Mouse (Mus musculus) adipocyte (in vitro differentiated cells): ENCODE data around the gene Tspan4.
A peak's percentile ranks its signal among the peaks of the same experiment; 100 is the strongest.

ENCODE experiments used
- DNase-seq: peaks from one replicate; pipeline ENCODE4 v3.0.0-alpha.2; 2016; ENCODE audit warnings: low spot score

Gene Tspan4

GRCm38 (mm10) chr7:141475011-141475804 lies at the start of gene Tspan4, which contains the start of gene Polr2l:
Tspan4 (plus strand) TSS chr7:141475240.
Polr2l (minus strand) TSS chr7:141475132.
- DNase-seq: peak; percentile 77

DNA sequence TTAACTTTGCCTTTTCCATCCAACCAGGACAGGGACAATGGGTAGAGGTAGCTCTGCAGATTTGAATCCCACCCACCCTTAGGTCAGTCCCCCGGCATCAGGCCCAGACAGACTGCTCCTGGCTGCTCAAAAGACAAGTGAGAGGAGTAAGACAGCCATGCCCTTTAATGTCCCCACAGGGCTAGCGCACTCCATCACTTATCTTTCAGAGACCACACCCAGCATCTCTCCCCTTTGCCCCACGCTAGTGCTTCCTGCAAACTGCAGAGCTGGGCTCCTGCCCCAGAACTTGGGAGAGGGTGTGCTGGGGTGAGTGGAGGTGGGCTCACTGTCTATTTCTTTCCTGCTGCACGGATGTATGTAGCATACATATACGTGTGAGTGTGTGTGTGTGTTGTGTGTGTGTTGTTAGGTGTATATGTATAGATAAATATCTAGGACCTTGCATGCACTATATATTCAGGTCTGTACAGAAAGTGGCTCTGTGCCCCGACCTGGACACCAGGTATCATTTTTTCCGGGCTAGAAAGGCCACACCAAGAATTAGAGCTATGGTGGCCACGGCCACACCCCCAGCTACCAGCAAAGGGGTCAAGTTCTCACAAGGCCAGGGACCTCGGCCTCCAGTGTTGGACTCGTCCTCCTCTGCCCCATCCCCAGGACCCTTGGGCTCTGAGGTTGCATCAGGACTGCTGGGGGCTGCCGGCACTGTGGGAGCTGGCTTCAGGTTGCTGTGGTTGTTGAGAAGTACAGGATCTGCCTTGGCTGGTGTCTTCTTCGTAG lies 47.9 kb upstream of the Tspan4 start:
- no peak for DNase-seq

GRCm38 (mm10) chr7:141428701-141429100 lies 46.3 kb upstream of the Tspan4 start:
- DNase-seq: no peak

DNA sequence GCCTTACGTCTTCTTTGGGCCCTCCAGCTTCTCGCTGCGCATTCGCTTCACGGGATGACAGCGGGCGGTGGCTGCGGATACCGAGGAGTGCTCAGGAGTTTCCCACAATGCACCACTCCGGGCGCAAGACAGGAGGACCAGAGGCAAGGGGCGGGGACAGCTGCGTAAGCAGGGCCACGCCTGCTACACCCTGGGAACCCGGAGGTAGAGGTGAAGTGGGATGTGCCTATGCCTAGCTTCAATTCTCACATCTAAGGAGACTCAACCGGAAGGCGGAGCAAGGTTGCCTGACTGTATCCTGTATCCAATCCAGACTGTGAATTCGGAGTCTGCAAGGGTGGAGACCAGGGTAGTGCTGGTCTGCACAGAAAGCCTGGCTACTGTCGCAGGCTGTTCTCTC lies 45.7 kb upstream of the Tspan4 start, which contains the start of gene Cend1:
Gene Cend1 (minus strand): TSS at position 182 of the 400 bp plus-strand sequence.
- DNase-seq: no peak

GRCm38 (mm10) chr7:141429840-141430584 lies 45.0 kb upstream of the Tspan4 start:
- no peak for DNase-seq

DNA sequence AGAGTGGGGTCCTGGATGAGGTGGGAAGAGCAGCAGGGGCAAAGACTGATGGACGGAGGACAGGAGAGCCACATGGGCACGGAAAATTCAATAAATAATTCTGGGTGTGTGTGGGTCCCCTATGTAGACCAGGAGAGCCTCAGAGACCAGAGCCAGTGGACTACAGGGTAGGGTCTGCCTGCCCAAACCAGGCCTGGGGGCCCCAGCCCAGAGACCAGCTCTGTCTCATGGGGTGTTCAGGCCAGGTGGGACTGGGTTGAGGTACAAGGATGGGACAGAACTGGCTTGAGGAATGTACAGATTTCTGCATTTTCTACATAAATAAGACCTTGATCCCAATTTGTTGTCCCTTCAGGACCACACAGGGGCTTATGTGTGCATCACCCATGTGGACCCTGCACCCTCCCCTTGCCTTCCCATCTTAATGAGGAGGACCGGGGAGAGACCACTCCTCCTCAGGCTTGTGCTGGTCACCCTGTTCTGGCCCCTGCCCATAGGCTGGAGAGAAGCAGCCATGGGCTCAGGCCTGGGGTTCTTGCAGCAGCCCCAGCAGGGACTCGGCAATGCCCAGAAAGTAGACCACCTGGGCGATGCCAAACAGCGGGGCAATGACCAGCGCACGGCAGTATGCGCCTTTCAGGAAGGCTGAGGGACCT lies 44.3 kb upstream of the Tspan4 start:
- DNase-seq: no peak

- DNase-seq: no peak
Observed at GRCm38 (mm10) chr7:141431434-141432185, 43.4 kb upstream of the Tspan4 start.

- DNase-seq: no peak
Observed at GRCm38 (mm10) chr7:141432186-141432611, 42.8 kb upstream of the Tspan4 start.

DNA sequence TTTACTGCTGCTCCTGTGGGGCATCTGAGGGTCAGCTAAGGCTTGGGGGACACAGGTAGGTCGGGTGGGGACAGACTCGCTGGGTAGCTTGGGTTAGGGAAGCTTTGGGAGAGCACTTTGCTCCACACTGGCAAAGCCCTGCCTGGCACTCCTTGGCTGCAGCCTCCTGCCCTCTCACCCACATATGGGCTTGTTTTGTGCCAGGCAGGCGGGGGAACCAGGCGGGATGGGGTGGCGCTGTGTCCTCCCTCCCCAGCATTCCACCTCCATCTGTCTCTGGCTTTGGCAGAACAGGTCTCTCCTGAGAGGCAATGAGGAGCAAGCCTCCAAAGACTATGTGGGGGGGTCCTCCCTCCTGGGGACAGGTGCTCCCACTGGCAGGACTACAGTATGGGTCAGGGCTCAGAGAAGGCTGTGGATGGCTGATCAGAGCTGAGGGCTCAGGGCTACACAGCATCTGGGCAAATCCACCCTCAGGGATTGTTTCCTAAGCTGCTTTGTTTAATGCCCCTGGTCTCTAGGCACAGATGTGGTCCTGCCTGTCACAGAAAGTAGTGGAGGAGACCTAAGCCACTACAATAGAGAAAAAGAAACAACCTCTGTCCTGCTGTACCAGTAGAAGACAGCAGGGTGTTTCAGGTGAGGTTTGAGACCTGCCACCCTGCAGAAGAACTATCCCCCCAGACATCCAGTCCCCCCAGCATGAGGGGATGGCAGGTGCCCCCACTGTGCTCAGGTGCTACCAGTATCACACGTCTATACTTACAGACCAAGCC lies 42.1 kb upstream of the Tspan4 start:
- peak; percentile 73 for DNase-seq

DNA sequence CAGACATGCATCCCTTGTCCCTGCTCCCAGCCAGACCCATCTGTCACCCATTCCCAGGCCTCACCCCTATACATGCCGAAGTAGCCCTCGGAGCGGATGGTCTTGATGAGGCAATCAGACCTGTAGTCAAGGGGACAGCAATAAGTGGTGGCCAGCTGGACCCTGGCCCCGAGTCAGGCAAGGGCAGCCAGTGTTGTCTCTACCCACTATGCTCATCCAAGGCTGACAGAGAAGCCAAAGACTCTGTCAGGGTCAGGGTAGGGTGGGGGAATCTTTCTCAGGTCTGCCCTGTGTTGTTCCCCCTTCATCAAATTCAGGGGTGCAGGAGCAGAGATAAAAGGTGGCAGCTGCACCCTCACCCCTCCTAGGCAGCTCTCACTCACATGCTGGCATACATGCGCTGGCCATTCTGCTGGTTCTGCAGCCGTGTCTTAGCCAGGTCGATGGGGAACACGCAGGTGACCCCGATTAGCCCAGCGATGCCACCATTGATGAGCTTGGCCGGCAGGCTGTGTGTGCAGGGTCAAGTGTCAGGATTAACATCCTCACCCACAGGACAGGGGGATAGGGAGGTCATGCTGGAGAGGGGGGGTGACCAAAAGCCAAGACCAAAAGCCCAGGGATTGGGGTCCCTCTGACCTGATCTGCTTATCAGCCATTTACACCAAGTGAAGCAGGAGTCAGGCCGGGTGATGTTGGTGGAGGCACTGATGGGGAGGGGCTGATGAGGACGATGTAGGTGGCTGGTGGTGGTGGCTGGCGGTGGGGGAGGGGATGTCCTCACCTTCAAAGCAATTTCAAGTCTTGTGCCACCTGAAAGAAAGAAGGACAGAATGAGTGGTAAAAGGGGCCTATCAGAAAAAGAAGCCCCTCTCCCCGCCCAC lies 41.3 kb upstream of the Tspan4 start:
- DNase-seq: no peak

- no peak for DNase-seq
Observed at GRCm38 (mm10) chr7:141434464-141434863, 40.6 kb upstream of the Tspan4 start.

- DNase-seq: peak; percentile 70
Observed at GRCm38 (mm10) chr7:141435129-141435855, 39.7 kb upstream of the Tspan4 start.

DNA sequence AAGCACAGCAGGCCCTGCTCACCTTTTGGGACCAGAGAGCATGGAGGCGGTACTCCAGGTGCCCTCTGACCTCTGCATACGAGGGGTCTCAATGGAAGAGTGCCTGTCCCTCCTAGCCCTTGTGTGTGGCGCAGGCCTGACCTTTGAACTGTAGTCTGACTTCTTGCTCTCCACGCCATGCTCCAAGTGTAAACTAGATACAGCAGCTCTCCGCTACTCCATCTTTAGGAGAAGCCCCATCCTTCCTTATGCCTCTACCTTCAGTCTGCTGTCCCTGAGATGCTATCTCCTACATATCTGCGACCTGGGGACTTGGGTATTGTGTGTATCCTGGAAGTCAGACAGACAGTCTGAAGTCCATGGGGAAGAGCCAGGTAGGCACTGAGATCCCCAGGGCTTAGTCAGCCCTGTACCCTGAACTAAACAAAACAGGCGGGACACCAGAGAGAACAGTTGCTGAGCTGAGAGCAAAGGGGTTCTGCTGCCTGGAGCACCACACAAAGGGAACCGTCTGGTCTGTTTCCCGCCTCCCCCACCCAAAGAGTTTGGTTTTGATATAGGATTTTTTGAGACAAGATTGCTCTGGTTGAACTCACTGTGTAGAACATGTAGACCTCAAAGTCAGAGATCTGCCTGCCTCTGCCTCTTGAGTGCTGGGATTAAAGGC lies 39.1 kb upstream of the Tspan4 start:
- no peak for DNase-seq

GRCm38 (mm10) chr7:141436523-141436892 lies 38.5 kb upstream of the Tspan4 start:
- DNase-seq: no peak

DNA sequence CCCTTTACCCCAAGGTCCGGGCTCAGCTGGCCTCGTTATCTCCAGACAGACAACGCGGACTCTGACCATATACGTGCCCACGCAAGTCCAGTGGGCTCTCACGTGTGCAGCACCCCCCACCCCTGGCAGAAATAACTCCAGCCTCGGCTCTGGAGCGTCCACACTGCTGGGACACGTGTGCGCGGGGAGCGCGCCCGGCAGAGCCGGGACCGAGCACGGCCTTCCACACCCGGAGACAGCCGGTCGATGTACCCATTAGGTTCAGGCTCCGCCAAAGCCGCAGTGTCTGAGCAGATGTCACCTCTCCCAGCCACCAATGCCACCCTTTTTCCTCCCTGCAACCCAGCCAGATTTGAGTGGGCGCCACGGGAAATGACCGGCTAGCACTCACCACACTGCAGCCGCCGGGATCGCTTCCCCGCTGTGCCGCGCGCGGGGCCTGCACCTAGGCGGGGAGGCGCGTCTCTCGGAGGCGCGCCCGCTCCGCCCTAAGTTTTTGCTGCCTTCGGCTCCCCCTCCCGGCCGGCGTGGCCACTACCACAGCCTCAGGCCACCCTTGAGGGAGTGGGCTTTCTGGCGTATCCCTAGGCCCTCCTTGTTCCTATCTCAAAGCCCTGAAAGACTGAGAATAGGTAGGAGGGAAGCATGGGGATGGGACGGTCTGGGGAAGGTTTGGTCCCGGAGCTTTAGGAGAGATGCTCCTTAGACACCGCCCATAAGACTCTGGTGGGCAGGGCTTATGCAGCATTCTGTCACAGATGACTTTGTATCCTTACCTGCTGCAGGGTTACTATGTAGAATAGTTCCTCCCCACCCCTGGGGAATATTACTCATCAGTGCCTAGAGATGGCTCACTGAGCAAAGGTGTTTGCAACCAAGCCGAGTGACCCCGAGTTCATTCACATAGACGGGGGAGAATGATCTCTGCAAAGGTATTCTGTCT lies 37.6 kb upstream of the Tspan4 start, which contains the start of gene Slc25a22:
Gene Slc25a22 (minus strand): TSS at position 715 of the 943 bp plus-strand sequence.
- DNase-seq: peak; percentile 73

- DNase-seq: no peak
Observed at GRCm38 (mm10) chr7:141438201-141438968, 36.7 kb upstream of the Tspan4 start.
